Mouse (Mus musculus) thymus, adult 18-20 months (tissue): Measurements from ENCODE around the gene Gstm4.
A peak's percentile ranks its signal among the peaks of the same experiment; 100 is the strongest.
"Not testable (repeated sequence)": the region's sequence is repeated elsewhere in the genome, so short reads cannot be mapped to it uniquely, and the experiment has no call there.

Experiments used
- DNase-seq, 2 experiments: peaks; one replicate each; pipeline ENCODE4 v3.0.0; 2022; ENCODE audit warnings: mixed read lengths in 2 of 2

Gene Gstm4

GRCm38 (mm10) chr3:108069231-108069870 is 24.7 kb upstream of the Gstm4 start:
- DNase-seq: no peak

GRCm38 (mm10) chr3:108068826-108069225 is 24.1 kb upstream of the Gstm4 start:
- DNase-seq: no peak

GRCm38 (mm10) chr3:108067370-108067934 is 22.8 kb upstream of the Gstm4 start:
- DNase-seq: no peak

- DNase-seq: no peak
Observed at GRCm38 (mm10) chr3:108065551-108065950, 20.9 kb upstream of the Gstm4 start.

- no peak for DNase-seq
Observed at GRCm38 (mm10) chr3:108064672-108065071, 20.0 kb upstream of the Gstm4 start.

GRCm38 (mm10) chr3:108062648-108063047 is 18.0 kb upstream of the Gstm4 start:
- DNase-seq: no peak

- DNase-seq: no peak
Observed at GRCm38 (mm10) chr3:108061420-108061819, 16.7 kb upstream of the Gstm4 start.

- no peak for DNase-seq
Observed at GRCm38 (mm10) chr3:108050493-108050892, 5.8 kb upstream of the Gstm4 start.

GRCm38 (mm10) chr3:108048306-108048705 is 3.6 kb upstream of the Gstm4 start:
- DNase-seq: no peak

GRCm38 (mm10) chr3:108046944-108047655 is 2.4 kb upstream of the Gstm4 start:
- no peak for DNase-seq

GRCm38 (mm10) chr3:108033156-108033555 is 11.5 kb downstream of the Gstm4 start:
- no peak for DNase-seq

GRCm38 (mm10) chr3:108032113-108032512 is 12.6 kb downstream of the Gstm4 start:
- no peak for DNase-seq

GRCm38 (mm10) chr3:108028641-108029365 is 15.9 kb downstream of the Gstm4 start:
- DNase-seq: no peak

- DNase-seq: no peak
Observed at GRCm38 (mm10) chr3:108026597-108026996, 18.1 kb downstream of the Gstm4 start.

- no peak for DNase-seq
Observed at GRCm38 (mm10) chr3:108026049-108026448, 18.6 kb downstream of the Gstm4 start.

GRCm38 (mm10) chr3:108025318-108025717 is 19.4 kb downstream of the Gstm4 start:
- DNase-seq: no peak

- no peak for DNase-seq
Observed at GRCm38 (mm10) chr3:108022650-108023049, 22.0 kb downstream of the Gstm4 start.

- DNase-seq: not testable (repeated sequence)
Observed at GRCm38 (mm10) chr3:108020351-108021022, 24.2 kb downstream of the Gstm4 start.

- not testable (repeated sequence) for DNase-seq
Observed at GRCm38 (mm10) chr3:108019226-108019625, 25.5 kb downstream of the Gstm4 start.

- DNase-seq: peak in 1 of 2 experiments; percentile 15
Observed at GRCm38 (mm10) chr3:108018190-108018820, 26.4 kb downstream of the Gstm4 start.

GRCm38 (mm10) chr3:108017473-108018189 is 27.1 kb downstream of the Gstm4 start, which contains the start of gene Gstm1:
Gene Gstm1, minus strand, starts transcription at chr3:108017973.
- DNase-seq: peak; percentile 80 to 83
